Mouse (Mus musculus): ENCODE measurements at regions not wholly inside any gene's neighbourhood (a gene's known extent, or its start where the extent isn't known, plus 50 kb on each side); places are given as distances from the start of the nearest gene placed in this dataset.
A peak's percentile ranks its signal among the peaks of the same experiment; 100 is the strongest.

DNA sequence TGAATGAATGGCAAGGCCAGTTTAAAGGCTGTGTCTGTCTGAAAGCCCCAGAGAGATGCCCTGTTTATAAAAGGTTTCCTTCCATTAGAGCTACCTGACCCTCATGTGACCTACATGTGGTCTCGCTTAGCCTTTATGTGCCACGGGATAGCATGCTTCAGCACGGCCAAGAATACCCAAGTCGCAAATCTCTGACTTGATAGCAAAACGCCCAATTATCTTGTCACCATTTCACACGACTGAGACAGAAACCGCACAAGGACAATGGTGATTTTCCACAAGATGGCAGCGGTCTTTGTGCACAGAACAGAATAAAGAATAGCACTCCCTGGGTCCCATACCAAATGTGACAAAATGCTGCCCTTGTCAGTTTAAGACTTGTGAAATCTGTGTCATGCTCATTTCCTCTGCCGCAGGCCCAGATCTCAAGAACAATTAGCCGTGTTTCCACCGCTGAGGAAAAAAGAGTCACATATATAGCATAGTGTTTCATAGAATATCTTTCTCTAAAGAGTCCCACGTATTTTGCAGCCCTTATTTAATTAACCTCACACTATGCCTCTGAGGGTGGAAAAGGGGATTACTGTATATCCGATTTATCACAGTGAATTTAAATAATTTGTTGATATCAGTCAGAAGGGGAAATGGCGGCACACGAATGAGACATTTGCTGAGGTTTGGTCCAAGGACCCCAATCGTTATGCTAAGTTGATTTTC lies 118.3 kb upstream of the Cwc22 start:
- peaks cover 5% of the 10 kb centered on the region for H3K4me1 ChIP-seq (ENCODE audit: control insufficient read depth, insufficient read depth, low read length)
- TF ChIP-seq CTCF (IDR thresholded peaks at IDR 0.05; ENCODE audit: low read depth, low read length) = no peak
- H3K4me3 ChIP-seq (ENCODE audit: insufficient read depth, low read length) = no peak overlapping the region
- no peak overlapping the region for H3K27ac ChIP-seq (ENCODE audit: insufficient read depth, low read depth, low read length)

DNA sequence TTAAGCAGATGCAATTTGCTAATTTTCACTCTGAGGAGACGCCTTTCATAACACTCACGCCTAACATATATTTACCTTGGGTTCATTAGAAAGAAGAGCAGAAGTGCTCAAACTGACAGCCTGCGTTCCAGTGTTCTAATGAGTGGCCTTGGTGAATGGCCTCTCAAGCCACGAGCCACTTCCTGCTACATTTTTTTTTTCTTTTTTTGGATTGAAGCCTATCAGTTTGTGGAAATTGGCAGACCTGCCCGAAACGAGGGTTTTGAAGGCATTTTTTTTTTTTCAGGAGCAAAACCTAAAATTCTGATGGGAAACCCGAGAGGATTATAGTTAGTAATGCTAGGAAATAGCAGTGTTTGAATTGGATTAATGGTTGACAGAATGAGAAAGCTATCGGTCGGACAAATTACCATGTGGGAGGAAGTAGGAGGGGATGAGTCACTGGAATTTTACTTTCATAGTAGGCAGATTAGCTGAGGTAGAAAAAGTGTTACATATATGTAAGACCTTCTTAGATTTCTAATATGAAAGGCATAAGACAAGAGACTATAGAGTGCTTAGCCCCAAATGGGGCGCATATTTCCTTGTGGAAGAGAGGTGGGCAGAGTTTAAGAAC lies 113.7 kb upstream of the Cwc22 start:
- no peak overlapping the region for H3K4me3 ChIP-seq (ENCODE audit: insufficient read depth, low read length)
- TF ChIP-seq POLR2A (IDR thresholded peaks at IDR 0.05; ENCODE audit: borderline replicate concordance, low read depth, low read length) (no peak), CTCF (IDR thresholded peaks at IDR 0.05; ENCODE audit: low read depth, low read length) (no peak)
- no peak overlapping the region for H3K27ac ChIP-seq (ENCODE audit: insufficient read depth, low read depth, low read length)
- peaks cover 8% of the 10 kb centered on the region for H3K4me1 ChIP-seq (ENCODE audit: control insufficient read depth, insufficient read depth, low read length)

DNA sequence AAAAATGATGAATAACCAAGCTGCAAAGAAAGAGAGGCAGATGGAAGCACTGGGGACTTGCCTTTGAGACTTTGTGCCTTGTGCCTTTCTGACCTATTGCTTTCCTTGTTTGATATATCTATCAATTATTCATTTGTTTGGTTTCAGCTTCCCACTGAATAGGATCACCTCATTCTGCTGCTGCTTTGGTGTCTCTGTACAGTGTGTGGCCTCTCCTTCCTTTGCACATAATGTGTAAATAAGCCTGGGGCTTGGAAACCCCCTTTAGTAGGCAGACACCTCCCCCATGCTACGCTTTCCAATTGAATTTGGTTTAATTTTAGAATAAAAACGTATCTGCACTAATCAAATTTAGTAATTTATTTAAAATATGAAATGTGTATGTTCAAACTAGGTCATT lies 112.8 kb upstream of the Cwc22 start:
- Histone ChIP-seq H3K4me3 (ENCODE audit: insufficient read depth, low read length) (no peak overlapping the region), H3K27ac (ENCODE audit: insufficient read depth, low read depth, low read length) (no peak overlapping the region)
- TF ChIP-seq CTCF (IDR thresholded peaks at IDR 0.05; ENCODE audit: low read depth, low read length) = no peak
- TF ChIP-seq POLR2A (IDR thresholded peaks at IDR 0.05; ENCODE audit: borderline replicate concordance, low read depth, low read length) = no peak

DNA sequence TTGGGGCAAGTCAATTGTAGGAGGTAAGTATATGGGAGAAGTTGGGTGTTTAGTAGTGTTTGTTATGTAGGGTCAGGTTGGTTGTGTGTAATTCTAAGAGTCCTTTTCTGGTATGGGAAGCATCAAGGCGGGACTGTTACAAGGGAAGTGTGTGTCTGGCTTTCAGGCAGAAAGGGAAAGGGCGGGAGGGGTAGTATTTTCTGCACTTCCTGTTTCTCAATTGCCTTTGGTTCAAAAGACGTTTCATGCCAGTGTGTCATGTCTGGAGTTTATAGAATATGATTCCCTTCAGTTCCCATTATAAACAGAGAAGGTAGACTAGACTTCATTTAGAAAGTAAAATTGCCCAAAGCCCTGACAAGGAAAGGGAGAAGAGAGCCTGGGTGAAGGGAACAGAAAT lies 107.7 kb upstream of the Cwc22 start:
- TF ChIP-seq POLR2A (IDR thresholded peaks at IDR 0.05; ENCODE audit: borderline replicate concordance, low read depth, low read length) (no peak), CTCF (IDR thresholded peaks at IDR 0.05; ENCODE audit: low read depth, low read length) (no peak)
- H3K4me1 ChIP-seq (ENCODE audit: control insufficient read depth, insufficient read depth, low read length) = peaks cover 16% of the 10 kb centered on the region
- H3K27ac ChIP-seq (ENCODE audit: insufficient read depth, low read depth, low read length) = peak overlapping the region; percentile 11; the same call in 1 of the 2 replicates
- no peak overlapping the region for H3K4me3 ChIP-seq (ENCODE audit: insufficient read depth, low read length)

More for the DNA sequence above, 112.8 kb upstream of the Cwc22 start:
- H3K4me1 ChIP-seq (ENCODE audit: control insufficient read depth, insufficient read depth, low read length) = peaks cover 11% of the 10 kb centered on the region

DNA sequence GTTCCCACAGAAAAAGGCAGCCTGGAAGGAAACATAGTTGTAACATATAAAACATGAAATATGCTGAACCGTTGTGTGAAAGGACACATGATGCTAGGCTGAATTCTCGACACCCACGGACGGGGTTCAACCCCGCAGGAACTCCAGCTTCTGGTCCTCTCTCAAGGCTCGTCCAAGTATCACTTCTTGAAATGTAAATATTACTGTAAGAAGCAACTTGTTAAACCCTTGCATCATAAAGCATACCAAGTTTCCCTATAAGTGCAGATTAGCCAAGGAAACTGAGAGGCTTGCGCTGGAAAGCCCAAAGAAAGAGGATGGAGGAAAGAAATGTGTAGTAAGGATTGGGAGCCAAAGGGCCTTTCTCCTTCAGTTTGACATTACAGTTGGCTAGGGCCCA lies 104.4 kb upstream of the Cwc22 start:
- TF ChIP-seq POLR2A (IDR thresholded peaks at IDR 0.05; ENCODE audit: borderline replicate concordance, low read depth, low read length) (no peak), CTCF (IDR thresholded peaks at IDR 0.05; ENCODE audit: low read depth, low read length) (no peak)
- Histone ChIP-seq H3K4me1 (ENCODE audit: control insufficient read depth, insufficient read depth, low read length) (peaks cover 18% of the 10 kb centered on the region), H3K27ac (ENCODE audit: insufficient read depth, low read depth, low read length) (0 out of 2 replicates have a peak overlapping the region, but pooled peaks have one; percentile 8), H3K4me3 (ENCODE audit: insufficient read depth, low read length) (no peak overlapping the region)

DNA sequence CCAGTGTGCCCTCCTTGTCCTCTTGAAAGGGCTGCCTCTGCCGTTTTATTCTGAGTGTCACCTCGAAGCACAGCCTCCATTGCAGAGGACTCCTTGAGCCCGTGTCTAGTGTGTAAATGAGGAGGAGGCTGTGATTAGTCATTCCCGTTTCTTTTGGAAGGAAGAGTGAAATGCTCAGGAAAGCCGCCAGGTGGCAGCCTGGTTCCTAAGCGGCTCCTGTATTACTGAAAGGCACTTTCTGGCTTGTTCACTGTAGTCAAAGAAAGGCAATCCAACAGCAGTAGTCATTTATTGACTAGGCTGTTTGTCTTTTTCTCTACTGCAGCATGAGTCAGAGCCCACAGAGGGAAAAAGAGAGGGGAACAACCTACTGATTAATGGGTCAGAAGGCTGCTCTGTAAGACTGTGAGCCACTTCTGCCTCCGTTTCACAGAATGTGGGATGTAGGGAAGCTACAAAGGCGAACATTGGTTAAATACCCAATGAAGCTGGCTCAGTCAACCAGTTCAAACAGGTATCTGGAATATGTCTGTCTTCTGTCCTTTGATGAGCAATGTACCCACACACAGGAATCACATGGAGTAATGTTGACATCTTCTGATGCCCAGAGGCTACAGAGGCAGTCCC lies 103.2 kb upstream of the Cwc22 start:
- H3K4me1 ChIP-seq (ENCODE audit: control insufficient read depth, insufficient read depth, low read length) = peaks cover 20% of the 10 kb centered on the region
- H3K27ac ChIP-seq (ENCODE audit: insufficient read depth, low read depth, low read length) = peak overlapping the region; percentile 83
- H3K4me3 ChIP-seq (ENCODE audit: insufficient read depth, low read length) = peak overlapping the region; percentile 20; the same call in 1 of the 2 replicates
- no peak for TF ChIP-seq POLR2A (IDR thresholded peaks at IDR 0.05; ENCODE audit: borderline replicate concordance, low read depth, low read length)
- peak; percentile 57 for TF ChIP-seq CTCF (IDR thresholded peaks at IDR 0.05; ENCODE audit: low read depth, low read length)

DNA sequence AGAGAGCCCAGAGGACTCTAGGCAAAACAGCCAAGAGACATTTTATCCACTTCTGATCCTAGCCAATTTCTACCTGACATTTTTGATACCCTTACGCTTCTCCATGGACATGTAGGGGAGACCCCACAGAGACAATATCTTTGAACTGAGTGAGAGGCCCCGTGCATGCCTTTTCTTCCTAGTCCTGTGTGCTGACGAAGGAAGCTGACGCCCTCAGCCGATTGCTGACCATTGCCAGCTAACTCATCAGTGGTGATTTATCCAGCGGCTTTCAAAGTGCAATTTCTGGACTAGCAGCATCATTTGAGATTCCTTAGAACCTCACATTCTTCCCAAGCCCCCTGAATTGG lies 102.5 kb upstream of the Cwc22 start:
- Histone ChIP-seq H3K27ac (ENCODE audit: insufficient read depth, low read depth, low read length) (no peak overlapping the region), H3K4me3 (ENCODE audit: insufficient read depth, low read length) (no peak overlapping the region), H3K4me1 (ENCODE audit: control insufficient read depth, insufficient read depth, low read length) (peaks cover 17% of the 10 kb centered on the region)
- TF ChIP-seq POLR2A (IDR thresholded peaks at IDR 0.05; ENCODE audit: borderline replicate concordance, low read depth, low read length) (no peak), CTCF (IDR thresholded peaks at IDR 0.05; ENCODE audit: low read depth, low read length) (no peak)

DNA sequence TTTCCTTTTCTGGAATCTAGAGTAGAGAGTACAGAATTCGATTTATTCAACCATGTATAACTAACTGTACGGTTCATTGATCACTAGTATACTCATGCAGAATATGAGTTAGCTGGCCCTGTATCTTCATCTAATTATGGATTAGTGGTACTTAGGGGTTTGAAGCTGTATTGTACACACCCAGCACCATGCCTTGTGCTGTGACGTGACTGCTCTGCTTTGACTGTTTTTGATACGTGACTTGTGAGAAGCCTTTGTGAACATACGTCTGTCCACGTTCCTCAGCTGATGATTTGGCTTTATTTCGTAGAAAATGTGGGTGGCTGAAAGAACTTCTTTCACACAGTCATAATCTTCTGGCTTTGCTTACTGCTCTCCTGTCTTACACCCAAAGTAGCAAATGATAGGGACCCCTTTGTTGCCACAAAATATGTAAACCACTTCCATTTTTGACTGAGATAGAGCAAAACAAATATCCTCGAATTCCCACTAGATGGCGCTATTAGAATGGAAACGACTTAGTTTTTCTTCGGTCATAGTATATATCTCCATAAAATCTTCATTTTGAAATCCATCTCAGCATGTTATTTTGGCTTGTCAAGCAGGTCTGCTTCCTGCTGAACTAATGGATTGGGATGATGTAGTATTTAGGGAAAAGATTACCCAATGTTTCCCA lies 102.0 kb upstream of the Cwc22 start:
- Histone ChIP-seq H3K4me3 (ENCODE audit: insufficient read depth, low read length) (no peak overlapping the region), H3K4me1 (ENCODE audit: control insufficient read depth, insufficient read depth, low read length) (peaks cover 16% of the 10 kb centered on the region), H3K27ac (ENCODE audit: insufficient read depth, low read depth, low read length) (no peak overlapping the region)
- TF ChIP-seq CTCF (IDR thresholded peaks at IDR 0.05; ENCODE audit: low read depth, low read length) (no peak), POLR2A (IDR thresholded peaks at IDR 0.05; ENCODE audit: borderline replicate concordance, low read depth, low read length) (no peak)

DNA sequence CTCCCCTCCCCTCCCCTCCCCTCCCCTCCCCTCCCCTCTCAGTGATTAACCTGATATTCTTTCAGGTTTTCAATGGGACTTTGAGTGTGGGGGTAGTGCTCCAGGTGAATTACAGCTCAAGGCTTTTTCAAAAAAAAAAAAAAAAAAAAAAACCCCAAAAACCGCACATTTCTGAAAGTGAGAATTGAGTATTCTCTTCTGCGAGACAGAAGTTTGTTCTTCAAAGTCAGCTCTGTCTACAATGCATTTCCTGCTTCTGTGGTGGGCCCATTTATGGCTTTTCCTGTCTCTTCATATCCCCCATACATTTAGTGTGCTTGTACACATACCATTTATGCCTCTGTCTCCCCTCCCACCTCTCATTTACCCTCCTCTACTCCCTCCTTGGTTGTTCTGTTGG lies 81.1 kb upstream of the Cwc22 start:
- no peak for TF ChIP-seq POLR2A (IDR thresholded peaks at IDR 0.05; ENCODE audit: borderline replicate concordance, low read depth, low read length)
- TF ChIP-seq CTCF (IDR thresholded peaks at IDR 0.05; ENCODE audit: low read depth, low read length) = no peak
- Histone ChIP-seq H3K4me1 (ENCODE audit: control insufficient read depth, insufficient read depth, low read length) (no peaks in the 10 kb centered on the region), H3K27ac (ENCODE audit: insufficient read depth, low read depth, low read length) (no peak overlapping the region), H3K4me3 (ENCODE audit: insufficient read depth, low read length) (no peak overlapping the region)

DNA sequence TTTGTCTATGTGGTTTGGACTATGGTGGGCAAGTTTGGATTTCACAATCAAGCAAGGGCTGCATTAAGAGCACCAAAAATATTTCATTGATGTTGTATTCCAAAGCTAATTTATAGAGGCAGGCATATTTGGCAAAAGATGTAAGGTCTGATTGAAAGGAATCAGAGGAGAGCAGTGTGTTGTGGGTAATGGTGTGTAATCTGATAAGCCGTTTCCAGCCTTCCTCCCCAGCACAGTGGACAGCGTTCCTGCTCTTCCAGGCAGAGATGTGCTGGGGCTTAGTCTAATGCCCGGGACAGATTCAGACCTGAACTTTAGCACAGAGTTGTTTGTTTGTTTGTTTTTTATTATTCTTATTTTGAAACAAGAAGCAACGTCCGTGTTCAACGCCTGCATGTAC lies 80.6 kb upstream of the Cwc22 start:
- Histone ChIP-seq H3K4me3 (ENCODE audit: insufficient read depth, low read length) (no peak overlapping the region), H3K4me1 (ENCODE audit: control insufficient read depth, insufficient read depth, low read length) (no peaks in the 10 kb centered on the region), H3K27ac (ENCODE audit: insufficient read depth, low read depth, low read length) (no peak overlapping the region)
- no peak for TF ChIP-seq CTCF (IDR thresholded peaks at IDR 0.05; ENCODE audit: low read depth, low read length)

Data from bone marrow macrophage, adult 2 months (primary cell).